Mouse (Mus musculus): ENCODE data around the gene Thegl.
"Not testable (repeated sequence)": the region's sequence is repeated elsewhere in the genome, so short reads cannot be mapped to it uniquely, and the experiment has no call there.

DNA sequence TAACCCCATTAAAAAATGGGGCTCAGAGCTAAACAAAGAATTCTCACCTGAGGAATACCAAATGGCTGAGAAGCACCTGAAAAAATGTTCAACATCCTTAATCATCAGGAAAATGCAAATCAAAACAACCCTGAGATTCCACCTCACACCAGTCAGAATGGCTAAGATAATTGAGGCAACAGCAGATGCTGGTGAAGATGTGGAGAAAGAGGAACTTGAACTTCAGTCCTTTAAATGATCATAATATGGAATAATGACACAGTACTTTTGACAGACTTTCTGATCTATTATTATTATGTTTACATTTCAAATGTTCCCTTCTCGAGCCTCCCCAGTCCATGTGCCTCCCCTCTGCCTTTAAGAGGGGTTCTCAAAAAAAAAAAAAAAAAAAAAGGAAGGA, 44.7 kb upstream of the Thegl start:
- TF ChIP-seq CTCF, EP300 (IDR thresholded peaks at IDR 0.05; ENCODE audit: low read depth): not testable (repeated sequence)

Measured in heart, postnatal 0 days (tissue).